Mouse (Mus musculus) forebrain, embryonic 13.5 days (tissue): ENCODE measurements around the gene Ubqlnl. TPM values are rescaled to one million over a fixed set of nuclear protein-coding genes. Genes with fewer than 3 reads are reported as not detected.

ENCODE experiments used
- ATAC-seq: fragments of 200-750 bp; cut with Nextera tagmentation; 2 replicates; pipeline ENCODE4 v1.8.0; 2017
- H3K27ac ChIP-seq: fragments of 300-500 bp; sonication (generic); 2 replicates; pipeline ENCODE4 v1.5.1; 2015; ENCODE audit warnings: inconsistent platforms, mild to moderate bottlenecking, moderate library complexity
- H3K27me3 ChIP-seq: fragments of 300-500 bp; sonication (generic); 2 replicates; pipeline ENCODE4 v1.6.1; 2015; ENCODE audit warnings: mild to moderate bottlenecking, inconsistent platforms
- H3K36me3 ChIP-seq: fragments of 300-500 bp; sonication (generic); 2 replicates; pipeline ENCODE4 v1.6.1; 2015; ENCODE audit warnings: mild to moderate bottlenecking, inconsistent platforms; ENCODE audit not compliant: poor library complexity, severe bottlenecking
- H3K4me1 ChIP-seq: fragments of 300-500 bp; sonication (generic); 2 replicates; pipeline ENCODE4 v1.6.1; 2015; ENCODE audit warnings: inconsistent platforms
- H3K4me2 ChIP-seq: fragments of 300-500 bp; sonication (generic); 2 replicates; pipeline ENCODE4 v1.6.1; 2015; ENCODE audit warnings: inconsistent platforms, mild to moderate bottlenecking, moderate library complexity
- H3K4me3 ChIP-seq: fragments of 300-500 bp; sonication (generic); 2 replicates; pipeline ENCODE4 v1.5.1; 2015; ENCODE audit warnings: mild to moderate bottlenecking, inconsistent platforms
- H3K9ac ChIP-seq: fragments of 300-500 bp; sonication (generic); 2 replicates; pipeline ENCODE4 v1.6.1; 2015; ENCODE audit warnings: mild to moderate bottlenecking, inconsistent platforms
- H3K9me3 ChIP-seq: fragments of 300-500 bp; sonication (generic); replicated peaks from 2 replicates; pipeline ENCODE4 v1.6.1; 2016; ENCODE audit warnings: inconsistent platforms
- WGBS: fragments of 180-500 bp; shearing (Covaris S2); methylation state at CpG from one replicate; pipeline ENCODE4 v1.1.7; 2015; 5-methylcytosine and 5-hydroxymethylcytosine counted together
- polyA plus RNA-seq: library from polyadenylated mRNA; unstranded; fragments of >200 nt; fragmentation: Nextera tagmentation; extraction: Ambion mirVana; gene quantifications from 2 replicates; pipeline ENCODE4 v1.2.1, GENCODE M21; 2015

The Ubqlnl gene
- polyA plus RNA-seq, 1 experiment from 2014 or later: not detected

DNA sequence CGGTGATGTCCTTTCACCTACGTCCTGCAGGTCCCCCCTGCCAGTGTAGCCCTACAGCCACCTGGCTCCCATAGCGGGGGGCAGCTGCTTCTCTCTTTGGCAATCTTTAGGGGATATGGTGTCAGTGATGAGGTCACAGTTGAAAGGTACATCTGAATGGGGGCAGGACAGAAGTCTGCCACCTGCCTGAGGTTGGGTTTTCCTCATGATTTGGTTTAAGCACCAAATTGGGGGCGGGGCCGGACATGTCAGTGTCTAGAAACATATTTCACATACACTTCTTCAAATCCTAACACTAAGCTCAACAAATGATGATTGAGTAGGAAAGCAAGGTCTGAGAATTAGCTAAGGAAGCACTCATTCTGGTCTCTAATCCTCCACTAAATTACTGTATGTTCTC is 20.6 kb downstream of the Ubqlnl start, which contains the start of gene Ubqln5:
Gene Ubqln5, minus strand, starts transcription at position 101 of the 400 bp plus-strand sequence.
- no peak for ATAC-seq
- 95% methylated on average over 5 of the region's 5 CpGs for WGBS
- Histone ChIP-seq H3K27ac (no peak within 1 kb of the TSS), H3K4me2 (no peak within 1 kb of the TSS), H3K27me3 (no peaks in the 10 kb centered on the region), H3K9me3 (peaks cover 5% of the 10 kb centered on the region; the same call in 1 of the 2 replicates), H3K4me3 (no peak within 1 kb of the TSS), H3K9ac (no peak within 1 kb of the TSS), H3K4me1 (no peaks in the 10 kb centered on the region), H3K36me3 (no peaks in the 10 kb centered on the region)

DNA sequence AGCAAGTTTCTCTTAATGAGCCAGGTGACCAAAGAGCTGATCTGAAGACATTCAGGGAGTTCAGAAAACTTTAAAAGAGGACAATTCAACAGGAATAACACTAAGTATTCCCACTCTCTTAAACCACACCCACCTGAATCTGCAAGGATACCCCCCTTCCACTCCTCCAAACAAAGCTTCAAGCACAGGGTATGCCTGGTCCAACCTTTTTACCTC is 45.7 kb downstream of the Ubqlnl start, which contains the start of gene Olfr646:
Gene Olfr646, plus strand, starts transcription at position 117 of the 216 bp plus-strand sequence.
- no peaks in the 10 kb centered on the region for H3K4me1 ChIP-seq
- no peak within 1 kb of the TSS for H3K9ac ChIP-seq
- no peaks in the 10 kb centered on the region for H3K36me3 ChIP-seq
- no peaks in the 10 kb centered on the region for H3K27me3 ChIP-seq
- H3K27ac ChIP-seq: no peak within 1 kb of the TSS
- H3K4me2 ChIP-seq: no peak within 1 kb of the TSS
- no peak within 1 kb of the TSS for H3K4me3 ChIP-seq
- no peak for ATAC-seq
- H3K9me3 ChIP-seq: no peaks in the 10 kb centered on the region

DNA sequence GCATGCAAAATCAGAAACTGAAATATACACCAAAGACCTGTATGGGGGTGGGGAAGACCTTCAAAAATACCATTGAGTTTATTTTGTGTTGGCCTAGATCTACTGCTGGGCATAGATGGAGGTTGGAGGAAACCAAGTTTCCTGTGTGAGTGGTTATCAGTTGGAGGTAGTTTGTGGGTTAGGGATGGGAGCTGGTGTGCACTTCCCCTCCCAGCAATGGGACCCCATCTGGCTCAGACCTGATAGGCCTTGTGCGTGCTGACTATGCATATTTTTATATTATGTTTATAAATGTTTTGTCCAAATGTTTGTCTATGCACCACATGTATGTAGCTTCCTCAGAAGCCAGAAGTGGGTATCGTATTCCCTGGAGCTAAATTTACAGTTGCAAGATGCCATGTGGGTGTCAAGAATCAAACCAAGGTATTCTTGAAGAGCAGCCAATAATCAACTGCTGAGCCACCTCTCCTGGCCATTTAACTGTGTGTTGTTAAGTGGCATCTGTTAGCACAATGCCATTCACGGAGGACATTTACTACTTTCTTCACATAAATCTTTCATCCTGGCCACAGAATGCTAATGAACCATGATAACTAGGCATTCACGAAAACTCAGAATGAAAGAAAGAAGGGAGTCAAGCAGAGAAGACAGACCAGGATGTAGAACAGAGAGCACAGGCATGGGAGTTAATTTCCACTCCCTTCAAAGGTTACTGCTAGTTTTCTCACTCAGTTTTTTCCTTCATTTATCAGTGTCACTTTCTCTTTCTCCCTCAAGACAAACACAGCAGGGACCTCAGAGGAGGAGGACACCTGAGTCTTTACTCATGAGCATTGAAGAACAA is 46.2 kb downstream of the Ubqlnl start:
- H3K36me3 ChIP-seq: no peaks in the 10 kb centered on the region
- H3K9me3 ChIP-seq: no peaks in the 10 kb centered on the region
- WGBS: 61% methylated on average over 4 of the region's 4 CpGs
- no peak overlapping the region for H3K4me3 ChIP-seq
- ATAC-seq: no peak
- H3K9ac ChIP-seq: no peak overlapping the region
- H3K27me3 ChIP-seq: no peaks in the 10 kb centered on the region
- no peak overlapping the region for H3K27ac ChIP-seq
- H3K4me1 ChIP-seq: no peaks in the 10 kb centered on the region
- H3K4me2 ChIP-seq: no peak overlapping the region

Other genes with a start within 250 kb of the Ubqlnl start
- gene Olfr65, start 247.1 kb downstream of the Ubqlnl start, polyA plus RNA-seq: not detected in 2 replicates
- gene Olfr631, start 221.7 kb downstream of the Ubqlnl start, polyA plus RNA-seq: not detected in 2 replicates
- gene Olfr632, start 216.2 kb downstream of the Ubqlnl start, polyA plus RNA-seq: not detected in 2 replicates
- not detected in 2 replicates for gene Olfr633, start 206.1 kb downstream of the Ubqlnl start, polyA plus RNA-seq
- gene Olfr635, start 179.4 kb downstream of the Ubqlnl start, polyA plus RNA-seq: not detected in 2 replicates
- not detected in 2 replicates for gene Olfr638, start 151.8 kb downstream of the Ubqlnl start, polyA plus RNA-seq
- 0.04 TPM in 1 of 2 replicates, not detected in the other for gene Olfr639, start 133.3 kb downstream of the Ubqlnl start, polyA plus RNA-seq
- gene Olfr640, start 125.0 kb downstream of the Ubqlnl start, polyA plus RNA-seq: not detected in 2 replicates
- gene Olfr641, start 115.1 kb downstream of the Ubqlnl start, polyA plus RNA-seq: not detected in 2 replicates
- gene Olfr642, start 97.9 kb downstream of the Ubqlnl start, polyA plus RNA-seq: not detected in 2 replicates
- gene 4930516K23Rik, start 89.1 kb downstream of the Ubqlnl start, polyA plus RNA-seq: not detected in 2 replicates
- not detected in 2 replicates for gene Olfr644, start 78.7 kb downstream of the Ubqlnl start, polyA plus RNA-seq
- not detected in 2 replicates for gene Olfr645, start 65.1 kb downstream of the Ubqlnl start, polyA plus RNA-seq
- not detected in 2 replicates for gene Olfr646, start 45.7 kb downstream of the Ubqlnl start, polyA plus RNA-seq
- not detected in 2 replicates for gene Ubqln5, start 20.7 kb downstream of the Ubqlnl start, polyA plus RNA-seq
- not detected in 2 replicates for gene Olfr643, start 13.2 kb downstream of the Ubqlnl start, polyA plus RNA-seq
- not detected in 2 replicates for gene Ubqln3, start 7.3 kb downstream of the Ubqlnl start, polyA plus RNA-seq
- gene Olfm5, start 14.3 kb upstream of the Ubqlnl start, polyA plus RNA-seq: not detected in 2 replicates
- gene Olfr648, start 32.8 kb upstream of the Ubqlnl start, polyA plus RNA-seq: 0.23 and 0.45 TPM in 2 replicates
- gene Olfr649, start 45.4 kb upstream of the Ubqlnl start, polyA plus RNA-seq: not detected in 2 replicates
- 0.30 and 0.33 TPM in 2 replicates for gene Trim6, start 68.2 kb upstream of the Ubqlnl start, polyA plus RNA-seq
- gene Trim34a, start 93.9 kb upstream of the Ubqlnl start, polyA plus RNA-seq: 0.42 and 0.43 TPM in 2 replicates
- 0.17 TPM in 1 of 2 replicates, not detected in the other for gene Trim5, start 137.5 kb upstream of the Ubqlnl start, polyA plus RNA-seq
- 1.1 and 1.2 TPM in 2 replicates for gene Trim12a, start 164.9 kb upstream of the Ubqlnl start, polyA plus RNA-seq
- gene Trim34b, start 178.9 kb upstream of the Ubqlnl start, polyA plus RNA-seq: not detected in 2 replicates
- gene Trim12c, start 202.8 kb upstream of the Ubqlnl start, polyA plus RNA-seq: 0.71 and 0.77 TPM in 2 replicates
- not detected in 2 replicates for gene Trim30b, start 219.3 kb upstream of the Ubqlnl start, polyA plus RNA-seq